Mouse (Mus musculus): ENCODE measurements at regions not wholly inside any gene's neighbourhood (a gene's known extent, or its start where the extent isn't known, plus 50 kb on each side); places are given as distances from the start of the nearest gene placed in this dataset.

DNA sequence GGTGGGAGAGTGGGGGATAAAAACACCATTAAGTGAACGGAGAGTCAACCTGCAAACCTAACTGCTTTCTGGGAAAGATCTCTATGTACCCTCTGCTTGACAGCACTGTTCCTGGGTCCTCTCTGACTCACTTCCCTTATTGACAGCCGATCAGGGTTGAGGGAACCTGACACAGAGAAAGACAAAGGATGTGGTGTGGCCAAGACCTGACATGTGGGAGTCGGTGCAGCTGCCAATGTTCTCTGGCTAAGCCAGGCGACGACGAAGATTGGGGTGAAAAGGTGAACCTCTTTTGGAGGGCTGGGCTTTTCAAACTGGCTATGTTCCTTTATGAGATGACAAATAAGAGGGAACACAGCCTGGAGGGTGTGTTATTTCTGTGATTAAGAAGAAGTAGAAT, 318.6 kb upstream of the Usp25 start:
- DNase-seq = no peak

DNA sequence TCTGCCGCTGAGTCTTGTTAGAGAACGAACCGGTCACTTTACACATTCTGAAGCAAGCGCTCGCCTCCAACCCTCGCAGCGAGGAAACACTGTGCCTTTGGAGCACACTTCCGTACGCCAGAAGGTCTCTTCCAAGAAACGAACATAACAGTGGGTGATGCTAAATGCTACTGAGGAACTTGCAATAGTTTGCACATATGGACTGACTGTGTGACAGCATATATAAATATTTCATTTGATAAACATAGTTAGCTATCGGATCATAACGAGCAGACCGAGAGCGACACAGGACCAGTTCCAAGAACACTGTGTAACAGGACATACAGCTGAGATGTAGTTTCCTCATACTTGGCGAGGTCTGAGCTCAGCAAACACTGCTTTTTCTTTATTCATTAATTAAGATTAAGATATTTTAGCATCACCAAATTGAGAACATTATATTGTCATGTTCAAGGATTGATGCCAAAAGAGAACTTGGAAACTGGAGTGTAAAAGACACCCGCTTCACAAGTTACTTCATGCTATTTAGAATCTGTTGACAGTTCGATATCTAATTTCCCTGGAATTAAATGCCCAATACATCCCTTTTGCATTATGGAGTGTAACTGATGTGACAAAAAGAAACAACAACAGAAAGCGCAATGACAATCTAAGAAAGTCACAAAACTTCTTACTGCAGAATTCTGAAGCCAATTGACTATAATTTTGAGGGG, 314.3 kb upstream of the Nrip1 start:
- DNase-seq = no peak

DNA sequence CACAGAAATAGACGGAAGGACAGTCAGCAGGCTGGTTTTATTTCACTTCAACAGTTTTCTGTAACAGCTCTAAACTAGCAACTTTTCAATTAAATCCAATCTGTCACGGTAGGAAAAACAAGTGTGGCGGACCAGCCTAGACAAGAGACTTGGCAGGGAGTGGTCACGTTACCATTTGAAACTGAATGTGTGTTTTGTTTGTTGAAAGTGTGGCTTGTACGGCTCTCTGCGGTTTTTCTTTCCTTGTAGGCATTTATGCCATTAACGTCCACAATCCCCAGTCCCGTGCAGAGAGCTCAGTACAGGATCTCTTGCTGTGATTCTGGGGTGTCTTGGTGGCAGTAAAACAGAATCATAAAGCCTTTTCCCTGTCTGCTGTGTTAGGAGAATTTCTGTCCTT, 311.9 kb upstream of the Nrip1 start:
- DNase-seq = no peak

DNA sequence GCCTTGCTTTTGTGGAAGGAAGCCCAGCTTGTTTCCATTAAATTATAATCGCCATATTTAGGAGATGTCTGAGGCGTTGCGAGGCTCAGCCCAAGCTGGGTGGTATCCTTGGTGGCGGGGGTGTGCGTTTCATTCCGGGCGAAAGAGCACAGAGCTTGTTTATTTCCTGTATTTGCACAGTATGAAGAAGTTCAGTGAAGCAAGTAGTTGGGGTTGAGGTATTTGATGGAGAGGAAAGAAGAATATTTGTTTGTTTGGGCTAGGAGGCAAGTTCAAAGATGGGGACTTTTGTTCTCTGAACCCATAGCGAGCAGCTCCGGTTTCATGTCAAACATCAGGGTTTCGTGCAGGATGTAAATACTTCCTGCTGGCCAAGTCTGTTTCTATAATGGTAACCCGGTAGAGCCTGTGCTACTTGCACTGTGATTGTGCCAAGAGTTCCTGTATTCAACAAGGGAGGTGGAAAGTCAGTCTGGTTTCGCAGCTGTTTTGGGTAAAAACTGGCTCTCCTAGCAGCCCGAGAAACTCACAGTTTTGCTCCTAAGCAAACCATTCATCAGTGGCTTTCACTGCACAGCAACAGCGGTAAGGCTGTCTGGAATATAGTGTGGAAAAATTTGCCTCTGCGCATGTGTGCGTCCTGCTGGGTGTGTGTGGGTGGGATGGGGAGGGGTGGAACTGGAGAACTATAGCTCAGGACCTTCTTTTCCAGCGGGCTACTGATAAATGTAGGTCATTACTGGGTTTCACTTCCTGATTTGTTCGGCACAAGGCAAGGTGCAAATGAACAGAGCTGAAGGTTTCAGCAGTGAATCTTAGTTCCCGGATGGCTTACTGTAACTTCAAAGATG, 306.7 kb upstream of the Nrip1 start:
- DNase-seq = no peak

DNA sequence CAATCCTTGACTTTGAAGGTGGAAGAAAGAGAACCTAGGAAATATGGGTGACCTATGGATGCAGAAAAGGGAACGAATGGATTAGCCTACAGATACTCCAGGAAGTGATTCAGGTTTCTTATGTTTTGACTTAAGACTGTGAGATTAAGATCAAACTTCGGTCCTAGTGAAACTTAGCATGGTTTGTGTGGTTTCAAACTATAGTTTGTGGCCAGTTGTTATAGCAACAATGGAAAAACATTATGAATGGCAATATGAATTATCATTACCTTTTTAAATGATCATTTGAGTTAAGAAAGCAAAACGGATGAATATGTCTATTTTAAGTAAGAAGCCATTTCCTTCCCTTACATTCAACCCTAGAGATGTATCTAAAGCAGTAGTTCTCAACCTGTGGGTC, 305.3 kb upstream of the Nrip1 start:
- no peak for DNase-seq

DNA sequence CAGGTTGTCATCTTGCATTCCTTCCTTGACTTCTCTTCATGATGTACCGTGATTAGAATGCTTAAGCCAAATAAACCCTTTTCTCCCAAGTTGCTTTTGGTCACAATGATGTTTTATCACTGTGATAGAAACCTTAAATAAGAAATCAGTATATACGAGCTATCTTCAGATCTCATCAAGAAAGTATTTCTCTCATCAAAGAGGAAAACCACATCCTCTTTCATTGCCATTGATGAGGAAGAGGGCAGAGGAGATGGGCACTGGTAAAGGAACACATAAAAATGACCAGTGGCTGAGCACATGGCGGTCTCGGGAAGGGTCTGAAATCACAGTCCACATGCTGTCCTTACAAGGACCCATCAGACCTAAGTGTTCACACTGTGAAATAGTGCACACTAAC, 296.2 kb upstream of the Nrip1 start:
- DNase-seq = no peak

DNA sequence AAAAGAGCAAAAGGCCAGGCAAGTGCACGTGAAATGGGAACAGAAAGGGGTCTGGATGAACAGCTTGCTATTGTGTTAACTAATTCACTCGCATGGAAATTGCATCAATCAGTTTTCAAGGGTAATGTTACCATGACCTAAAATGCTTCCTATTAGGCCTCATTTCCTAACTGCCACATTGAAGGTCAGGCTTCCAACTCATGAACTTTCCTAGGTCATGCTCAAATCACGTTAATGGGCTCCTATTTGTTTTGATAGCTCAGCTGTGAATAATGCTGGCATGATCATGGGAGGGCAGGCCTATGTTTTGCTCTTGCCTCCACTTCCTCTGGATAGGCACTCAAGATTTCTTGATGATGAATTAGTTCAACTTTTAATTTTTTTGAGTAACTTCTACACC, 293.4 kb upstream of the Nrip1 start:
- no peak for DNase-seq

DNA sequence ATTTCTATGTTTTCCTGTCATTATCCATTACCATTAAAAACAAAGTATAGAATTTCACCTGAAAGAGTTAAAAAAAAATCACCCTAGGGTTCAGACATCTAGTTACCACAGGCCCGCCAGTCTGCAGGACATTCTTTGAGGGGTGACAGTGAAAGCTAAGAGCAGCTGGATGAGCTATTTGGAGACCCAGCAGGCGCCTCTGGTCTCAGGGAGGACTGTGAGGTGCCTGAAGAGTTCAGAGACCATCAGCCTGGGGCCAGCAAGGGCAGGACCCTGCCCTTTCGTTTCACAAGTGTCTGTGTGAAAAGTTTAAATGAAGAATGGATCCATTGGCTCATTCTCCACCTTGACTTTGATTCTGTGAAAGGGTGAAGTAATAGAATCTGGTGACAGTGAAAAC, 281.5 kb upstream of the Nrip1 start:
- no peak for DNase-seq

DNA sequence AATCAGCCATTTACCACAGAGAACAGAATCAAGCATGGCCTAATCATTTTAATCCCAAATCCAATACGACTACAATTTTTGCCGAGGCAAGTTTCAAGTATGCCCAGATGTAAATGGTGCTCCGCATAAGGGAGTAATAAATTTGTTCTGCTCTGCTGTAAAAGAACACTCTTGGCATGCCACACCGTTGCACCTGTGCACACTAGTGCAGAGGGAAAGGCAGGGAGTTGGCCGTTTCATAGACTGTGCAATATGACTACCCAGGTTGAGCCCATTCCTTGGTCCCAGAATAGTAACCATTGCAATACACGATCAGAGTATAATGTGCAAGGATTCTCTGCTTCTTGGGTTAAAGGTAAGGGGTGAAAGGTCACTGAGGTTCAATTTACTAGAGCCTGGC, 270.7 kb upstream of the Nrip1 start:
- DNase-seq = no peak

DNA sequence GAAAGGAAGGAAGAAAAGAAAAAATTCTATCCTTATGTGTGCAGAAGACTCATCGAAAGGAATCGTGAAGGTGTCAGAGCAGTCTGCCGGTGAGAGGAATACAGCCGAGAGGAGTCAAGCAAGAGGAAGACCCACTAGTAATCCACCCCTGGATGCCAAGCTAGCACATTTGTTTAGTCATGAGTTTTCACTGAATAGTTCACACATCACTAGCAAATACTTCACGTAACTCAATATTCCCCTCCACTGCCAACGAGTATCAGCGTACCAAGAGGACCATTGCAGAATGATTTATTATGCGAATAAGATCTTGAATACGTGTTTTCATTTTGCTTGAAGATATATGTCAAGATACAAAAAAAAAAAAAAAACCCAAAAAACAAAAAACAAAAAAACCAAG, 270.2 kb upstream of the Nrip1 start:
- no peak for DNase-seq

DNA sequence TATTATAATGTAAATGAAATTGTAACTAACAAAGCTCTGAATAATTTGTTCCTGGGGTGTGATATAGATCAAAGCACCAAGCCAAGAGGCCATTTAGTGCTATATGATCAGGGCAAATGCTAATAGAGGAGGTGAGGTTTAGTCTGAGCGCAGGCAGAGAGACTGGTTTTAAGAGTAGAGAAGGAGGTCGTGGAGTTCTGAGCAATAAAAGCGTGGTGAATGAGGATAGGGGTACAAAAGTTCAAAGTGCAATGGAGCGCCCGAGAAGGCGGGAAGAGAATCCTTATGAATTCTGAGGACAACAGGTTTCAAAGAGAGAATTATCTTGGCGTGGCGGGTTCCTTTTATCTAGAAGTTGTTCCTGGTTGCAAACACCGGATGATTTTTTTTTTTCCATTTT, 261.5 kb upstream of the Nrip1 start:
- DNase-seq = no peak

DNA sequence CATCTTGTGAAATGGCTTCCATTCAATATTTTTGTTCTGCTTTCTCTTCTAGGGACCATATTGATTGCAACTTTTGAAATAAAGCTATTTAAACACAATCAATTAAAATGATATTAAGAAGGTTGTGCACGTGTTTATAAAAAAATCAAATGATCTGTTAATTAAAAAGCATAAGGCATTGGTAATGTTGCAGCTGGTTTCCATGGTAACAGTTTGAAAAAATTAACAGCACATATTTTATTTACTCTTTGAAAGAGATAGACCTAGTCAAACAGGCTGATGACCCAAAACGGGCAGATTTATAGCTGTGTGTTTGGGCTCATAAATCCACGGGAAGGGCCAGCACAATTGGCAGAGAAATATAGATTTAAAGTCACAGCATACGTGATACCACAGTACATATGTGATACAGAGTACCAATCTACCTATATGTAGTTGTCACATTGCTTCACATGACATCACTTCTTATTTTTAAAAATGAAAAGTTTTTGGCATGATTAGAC, 260.6 kb upstream of the Nrip1 start:
- no peak for DNase-seq

DNA sequence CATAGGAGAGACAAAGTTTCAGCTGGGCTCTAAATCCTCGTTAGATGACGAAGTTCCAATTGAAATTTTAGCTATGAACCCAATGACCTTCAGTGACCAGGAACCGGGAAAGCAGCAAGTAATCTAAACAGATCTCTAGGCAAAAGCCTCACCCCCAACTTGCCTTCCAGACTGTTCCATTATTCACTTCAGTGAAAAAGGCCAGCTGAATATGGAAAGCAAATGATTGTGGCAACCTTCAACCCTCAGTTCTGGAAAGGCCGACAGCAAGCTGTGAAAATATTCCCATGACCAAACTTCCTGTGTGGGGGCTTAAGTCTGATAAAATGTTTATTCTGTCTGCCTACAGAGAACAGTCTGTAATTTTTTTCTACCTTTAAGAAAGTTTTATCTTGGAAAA, 252.5 kb upstream of the Nrip1 start:
- no peak for DNase-seq

DNA sequence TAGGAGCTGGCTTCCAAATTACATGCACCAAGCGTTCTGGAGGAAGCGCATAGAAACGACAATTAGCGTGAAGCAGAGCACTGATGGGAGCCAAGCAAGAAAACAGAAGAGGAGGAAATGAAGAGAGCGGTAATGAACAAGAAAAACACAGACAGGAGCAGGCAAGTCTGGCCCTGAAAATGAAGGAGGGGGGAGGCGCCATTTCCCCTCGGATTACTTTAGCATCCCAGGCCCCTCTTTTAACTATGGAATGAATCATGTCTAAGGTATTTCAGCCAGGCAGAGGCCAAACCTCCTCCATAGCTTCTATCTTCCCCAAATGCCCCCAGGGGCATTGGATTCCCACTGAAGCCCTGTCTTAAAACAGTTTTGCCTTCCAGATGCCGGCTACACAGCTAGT, 248.1 kb upstream of the Nrip1 start:
- DNase-seq = no peak

DNA sequence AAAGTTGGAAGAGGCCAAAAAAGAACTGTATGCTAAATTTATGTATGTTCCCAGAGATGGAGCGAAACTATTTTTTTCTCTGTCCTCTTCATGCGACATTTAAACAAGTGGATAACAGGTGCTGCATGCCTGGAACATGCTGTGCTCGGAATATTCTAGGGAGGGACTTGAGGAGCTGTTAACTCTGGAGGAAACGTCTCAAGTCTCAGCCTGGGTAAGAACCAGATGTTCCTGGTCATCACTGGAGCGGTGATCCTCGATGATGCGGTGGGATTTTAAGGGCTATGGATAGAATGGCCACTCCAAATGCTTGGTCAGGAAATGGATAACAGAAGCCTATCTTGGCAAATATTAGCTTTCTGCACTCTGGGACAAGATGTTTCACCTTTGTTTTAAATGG, 244.7 kb upstream of the Nrip1 start:
- DNase-seq = no peak

DNA sequence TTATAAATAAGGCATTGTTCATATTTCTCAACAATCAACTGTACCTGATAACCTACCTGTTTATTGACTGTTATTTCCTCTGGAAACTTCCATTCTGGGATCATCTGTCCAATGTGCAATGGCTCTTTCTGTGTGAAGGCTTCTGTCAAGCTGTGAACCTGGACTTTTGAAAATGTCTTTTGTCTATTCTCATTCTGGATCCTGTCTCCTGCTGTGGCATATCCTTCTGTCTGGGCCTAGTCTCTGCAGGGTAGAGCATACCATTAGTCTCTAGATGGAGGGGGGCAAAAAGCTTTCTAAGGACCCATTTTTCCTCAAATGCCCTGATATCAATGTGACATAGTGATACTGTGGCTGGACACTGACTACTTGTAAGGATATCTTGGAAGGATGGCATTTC, 237.4 kb upstream of the Nrip1 start:
- no peak for DNase-seq

DNA sequence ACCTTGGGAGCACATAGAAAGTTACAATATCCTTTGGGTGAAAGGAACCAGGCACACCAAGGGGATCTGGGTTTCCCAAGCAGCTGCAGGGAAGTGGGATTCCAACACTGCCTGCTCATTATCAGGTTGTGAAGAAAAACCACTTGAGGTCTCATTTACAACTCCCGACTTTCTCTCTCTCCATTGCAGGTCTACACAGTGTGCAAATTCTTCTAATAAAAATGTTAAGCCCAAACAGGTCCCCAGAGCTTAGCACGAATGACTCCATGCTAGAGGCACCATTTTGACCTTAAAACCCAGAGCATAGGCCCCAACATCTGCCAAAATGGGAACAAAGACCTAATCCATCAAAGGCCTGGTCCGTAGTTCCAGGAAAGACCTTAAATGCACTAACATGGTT, 231.3 kb upstream of the Nrip1 start:
- no peak for DNase-seq

DNA sequence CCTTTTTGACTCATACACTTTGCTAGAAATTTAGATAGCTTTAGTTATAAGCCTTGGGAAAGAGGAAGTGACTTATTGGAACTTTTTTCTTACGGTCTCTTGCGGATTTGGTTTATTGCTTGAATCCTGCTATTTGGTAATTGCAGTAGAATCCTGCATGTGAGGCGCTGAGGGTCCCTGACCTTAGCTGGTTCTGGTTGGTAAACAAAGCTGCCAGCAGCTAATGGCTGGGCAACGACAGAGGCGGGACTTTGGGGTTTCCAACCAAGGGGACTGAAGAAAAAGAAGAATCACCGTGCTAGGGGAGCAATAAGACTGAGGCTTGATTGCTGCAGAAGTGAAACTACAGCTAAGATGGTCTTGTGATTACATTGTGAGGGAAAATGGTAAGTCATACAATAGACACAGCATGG, 230.2 kb upstream of the Nrip1 start:
- DNase-seq = no peak

DNA sequence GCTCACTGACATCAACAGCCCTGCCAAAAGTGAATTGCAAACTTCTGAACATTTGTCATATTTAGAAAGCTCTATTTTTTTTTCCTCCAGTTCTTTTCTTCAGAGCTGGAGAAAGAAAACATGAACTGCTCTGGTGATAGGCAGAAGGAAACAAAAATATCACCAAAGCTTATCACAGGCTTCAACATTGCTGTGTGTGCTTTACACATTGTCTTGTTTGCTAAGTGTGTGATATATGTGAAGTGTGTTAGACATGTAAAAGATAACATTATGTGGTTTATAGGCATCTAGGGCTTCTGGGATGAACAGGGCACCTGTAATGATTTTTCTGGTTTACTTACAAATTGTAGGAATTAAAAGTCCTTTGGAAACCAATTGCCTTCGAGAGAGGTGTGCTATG, 229.8 kb upstream of the Nrip1 start:
- no peak for DNase-seq

DNA sequence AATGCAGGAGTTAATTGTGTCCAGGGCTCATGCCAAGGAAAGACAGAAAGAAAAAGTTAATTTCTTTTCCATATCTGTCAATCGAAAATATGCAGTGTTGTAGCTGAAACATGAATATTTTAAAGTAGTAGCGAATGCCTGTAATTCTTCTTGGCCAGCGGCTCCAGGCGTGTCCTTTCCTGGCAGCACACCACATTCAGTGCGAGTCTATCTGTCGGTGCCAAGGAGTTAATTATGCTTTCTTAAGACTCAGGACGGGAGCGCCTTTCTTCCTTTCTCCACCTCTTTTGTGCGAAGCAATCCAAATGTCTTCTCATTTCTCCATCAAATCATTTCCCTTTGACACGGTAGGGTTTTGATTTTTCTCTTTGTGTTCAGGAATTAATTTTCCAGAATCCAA, 226.5 kb upstream of the Nrip1 start:
- no peak for DNase-seq

DNA sequence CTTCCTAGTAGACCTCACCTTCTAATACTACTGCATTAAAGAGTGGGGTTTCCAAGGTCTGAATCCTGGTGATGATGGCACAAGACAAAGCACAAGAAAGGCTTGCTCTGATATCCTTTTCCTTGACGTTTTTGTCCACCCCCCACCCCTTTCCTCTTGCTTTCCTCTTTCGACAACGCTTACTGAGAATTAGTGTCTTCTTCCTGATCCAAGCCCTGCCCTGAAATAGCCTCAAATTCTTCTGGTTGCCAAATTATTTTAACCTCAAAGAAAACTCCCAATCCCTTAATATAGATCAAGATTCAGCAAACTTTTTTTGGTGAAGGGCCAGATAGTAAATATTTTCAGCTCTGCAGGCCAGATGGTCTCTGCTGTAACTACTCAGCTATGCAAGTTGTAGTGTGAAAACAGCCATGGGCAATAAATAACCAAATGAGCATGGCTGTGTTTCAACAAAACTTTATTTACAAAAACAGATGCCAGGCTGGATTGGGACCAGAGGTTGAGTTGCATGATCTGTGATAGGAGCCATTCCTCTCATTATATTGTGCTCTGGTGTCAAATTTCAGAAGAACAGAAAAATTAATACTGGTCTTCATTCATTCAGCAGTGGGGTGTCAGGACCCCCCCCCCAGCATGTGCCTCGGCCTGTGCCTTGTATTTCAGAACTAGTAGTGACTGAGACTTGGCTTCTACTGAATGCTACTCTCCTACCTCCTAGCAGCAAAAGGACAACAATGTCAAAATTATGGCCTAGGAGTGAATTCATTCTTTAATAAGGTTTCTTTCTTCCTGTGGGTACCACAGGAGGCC, 218.5 kb upstream of the Nrip1 start:
- no peak for DNase-seq

DNA sequence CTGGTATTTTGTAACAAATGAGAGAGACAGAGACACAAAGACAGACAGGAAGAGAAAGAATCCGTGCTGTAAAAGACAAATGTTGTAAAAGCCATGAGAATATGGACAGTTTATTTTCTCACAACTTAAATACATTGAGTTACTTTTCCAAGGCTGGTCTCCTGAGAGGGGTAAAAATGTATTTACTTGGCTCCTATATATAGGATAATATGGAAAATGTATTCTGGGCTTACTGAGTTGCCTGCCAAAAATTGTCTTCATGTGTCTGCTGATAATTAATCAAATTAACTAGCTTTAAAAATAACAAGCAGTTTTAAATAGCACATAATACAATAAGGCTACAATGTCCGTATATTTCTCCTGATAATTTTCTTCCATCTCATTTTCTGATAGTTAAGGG, 216.2 kb upstream of the Nrip1 start:
- DNase-seq = no peak

DNA sequence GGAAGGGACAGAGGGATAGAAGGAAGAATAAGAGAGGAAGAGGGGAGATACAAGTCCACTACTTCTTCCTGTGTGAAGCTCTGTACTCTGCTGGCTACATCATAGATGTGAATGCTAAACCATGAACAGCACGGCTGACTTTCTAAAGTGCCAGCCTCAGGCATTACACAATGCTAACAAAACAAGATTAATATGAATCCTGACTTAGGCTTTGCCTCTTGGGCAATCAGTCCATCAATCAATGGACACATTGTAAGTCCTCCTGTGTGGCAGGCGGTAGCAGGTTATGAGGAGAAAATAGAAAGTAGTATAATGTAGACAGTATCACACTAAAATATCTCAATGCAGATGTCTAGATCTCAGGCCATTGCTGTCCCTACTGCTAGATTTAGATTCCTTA, 203.6 kb upstream of the Nrip1 start:
- no peak for DNase-seq

DNA sequence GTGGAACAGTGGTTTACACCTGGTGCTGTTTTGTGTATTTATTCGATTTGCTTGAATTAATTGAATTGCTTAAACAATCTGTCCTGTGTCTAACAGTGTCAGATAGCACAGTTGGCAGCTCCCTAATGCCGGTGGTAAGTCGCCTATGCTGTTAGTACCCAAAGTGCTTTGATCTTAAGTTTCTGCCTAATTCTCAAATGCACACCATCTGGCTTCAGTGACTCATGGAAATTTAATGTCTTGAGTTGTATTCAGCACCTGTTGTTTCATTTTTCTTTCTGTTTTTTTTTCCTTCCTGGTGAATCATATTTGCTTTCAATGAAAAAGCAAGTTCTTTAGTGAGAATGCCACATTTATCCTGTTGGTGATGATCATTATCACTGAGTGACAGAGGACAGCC, 201.7 kb upstream of the Nrip1 start:
- no peak for DNase-seq

Measured in cerebellum, adult 11-12 months (tissue).